Mouse (Mus musculus) heart, adult 2 months (tissue): ENCODE results near the gene Gpr3. TPM values are rescaled to one million over a fixed set of nuclear protein-coding genes. Genes with fewer than 3 reads are reported as not detected.

Experiments
- DNase-seq, 2 experiments: peaks; one replicate each; pipeline ENCODE4 v3.0.0; 2021
- H3K27ac ChIP-seq: fragments of 200-600 bp; 2 replicates; pipeline ENCODE4 v1.8.1; 2022
- H3K27me3 ChIP-seq: fragments of 200-500 bp; 2 replicates; pipeline ENCODE4 v1.6.1; 2012; ENCODE audit warnings: mild to moderate bottlenecking, low read length, inconsistent platforms, mixed read lengths; ENCODE audit not compliant: control insufficient read depth, insufficient read depth
- H3K36me3 ChIP-seq: fragments of 200-500 bp; 2 replicates; pipeline ENCODE4 v1.6.1; 2012; ENCODE audit warnings: low read length, inconsistent platforms; ENCODE audit not compliant: control insufficient read depth, insufficient read depth
- H3K4me1 ChIP-seq: fragments of 200-500 bp; 2 replicates; pipeline ENCODE4 v1.6.1; 2011; ENCODE audit warnings: low read length; ENCODE audit not compliant: control insufficient read depth, insufficient read depth
- H3K4me3 ChIP-seq: fragments of 200-600 bp; 2 replicates; pipeline ENCODE4 v1.8.1; 2022
- H3K79me2 ChIP-seq: fragments of 200-500 bp; replicated peaks from 2 replicates; pipeline ENCODE4 v1.6.1; 2012; ENCODE audit warnings: mild to moderate bottlenecking, inconsistent platforms, low read length, moderate library complexity, mixed read lengths; ENCODE audit not compliant: control insufficient read depth, insufficient read depth
- H3K9ac ChIP-seq: fragments of 200-500 bp; 2 replicates; pipeline ENCODE4 v1.6.1; 2012; ENCODE audit warnings: low read depth, mild to moderate bottlenecking, control low read depth, inconsistent platforms, low read length, mixed read lengths
- CTCF ChIP-seq: fragments of 200-600 bp; IDR thresholded peaks from 2 replicates; pipeline ENCODE4 v1.8.1; 2022; ENCODE audit warnings: antibody characterized with exemption, mild to moderate bottlenecking, moderate library complexity
- EP300 ChIP-seq: fragments of 200-500 bp; IDR thresholded peaks from 2 replicates; pipeline ENCODE4 v1.6.1; 2011; ENCODE audit warnings: low read depth, low read length, control low read depth; ENCODE audit not compliant: insufficient read depth
- POLR2A ChIP-seq: fragments of 200-500 bp; IDR thresholded peaks from 2 replicates; pipeline ENCODE4 v1.6.1; 2011; ENCODE audit warnings: mild to moderate bottlenecking, low read depth, low read length, control low read depth; ENCODE audit not compliant: insufficient read depth
- WGBS: fragments of 180-500 bp; shearing (Covaris S2); methylation state at CpG from one replicate; pipeline ENCODE4 v1.1.7; 2018; 5-methylcytosine and 5-hydroxymethylcytosine counted together
- intact Hi-C: fragments of 180-260 bp; cut with DNase I; formaldehyde crosslinking; loops from one replicate; pipeline ENCODE4 v1.15.1; 2025
- polyA plus RNA-seq: library from polyadenylated mRNA; depleted of rRNA; stranded (reverse); fragments of >200 nt; gene quantifications from 2 replicates; pipeline ENCODE4 v1.2.3, GENCODE M21; 2012
- total RNA-seq, 2 experiments: library from RNA; stranded (reverse); gene quantifications; 2 replicates each; pipeline ENCODE4 v1.2.3; 2021

The Gpr3 gene
- total and polyA plus RNA-seq, 3 experiments: 0.11 to 0.37 TPM; not detected in 1

GRCm38 (mm10) chr4:133196136-133196535 is 16.2 kb downstream of the Gpr3 start:
- no peak for DNase-seq
- Histone ChIP-seq H3K27ac (no peak overlapping the region), H3K4me3 (no peak overlapping the region), H3K36me3 (no peaks in the 10 kb centered on the region; the same call in 1 of the 2 replicates), H3K4me1 (peaks cover 8% of the 10 kb centered on the region), H3K9ac (no peak overlapping the region), H3K27me3 (no peaks in the 10 kb centered on the region), H3K79me2 (no peaks in the 10 kb centered on the region)
- 84% methylated on average over 2 of the region's 2 CpGs for WGBS
- intact Hi-C loops: loop anchor here (2.0 kb wide), 1 partner anchor 121 kb away; no protein-coding TSS in a partner anchor
- TF ChIP-seq EP300 (no peak), POLR2A (no peak), CTCF (no peak)

- Histone ChIP-seq H3K4me3 (no peak overlapping the region), H3K9ac (no peak overlapping the region), H3K79me2 (no peaks in the 10 kb centered on the region), H3K27ac (no peak overlapping the region), H3K4me1 (peaks cover 2% of the 10 kb centered on the region), H3K36me3 (peaks cover 3% of the 10 kb centered on the region), H3K27me3 (no peaks in the 10 kb centered on the region)
- WGBS: 44% methylated on average over 4 of the region's 4 CpGs
- no peak for DNase-seq
- no peak for TF ChIP-seq POLR2A
- no peak for TF ChIP-seq EP300
- TF ChIP-seq CTCF: no peak
- intact Hi-C loops: no loop called here
Measured at GRCm38 (mm10) chr4:133195014-133195413, 17.3 kb downstream of the Gpr3 start.

- DNase-seq: no peak
- H3K27me3 ChIP-seq: no peaks in the 10 kb centered on the region
- TF ChIP-seq EP300 (no peak), POLR2A (no peak), CTCF (no peak)
- intact Hi-C loops: no loop called here
- H3K9ac ChIP-seq: no peak overlapping the region
- peaks cover 3% of the 10 kb centered on the region for H3K36me3 ChIP-seq
- no peak overlapping the region for H3K4me3 ChIP-seq
- no peaks in the 10 kb centered on the region for H3K79me2 ChIP-seq
- H3K4me1 ChIP-seq: peaks cover 2% of the 10 kb centered on the region
- H3K27ac ChIP-seq: no peak overlapping the region
- 77% methylated on average over 9 of the region's 11 CpGs for WGBS
Measured at GRCm38 (mm10) chr4:133194482-133194881, 17.9 kb downstream of the Gpr3 start.

- DNase-seq: no peak
- peaks cover 15% of the 10 kb centered on the region for H3K36me3 ChIP-seq
- H3K4me3 ChIP-seq: no peak overlapping the region
- WGBS: 74% methylated on average over 10 of the region's 10 CpGs
- H3K9ac ChIP-seq: no peak overlapping the region
- H3K27ac ChIP-seq: no peak overlapping the region
- no peaks in the 10 kb centered on the region for H3K27me3 ChIP-seq
- peaks cover 3% of the 10 kb centered on the region for H3K79me2 ChIP-seq
- intact Hi-C loops: no loop called here
- H3K4me1 ChIP-seq: peaks cover 11% of the 10 kb centered on the region
- TF ChIP-seq CTCF: no peak
- TF ChIP-seq EP300: no peak
- no peak for TF ChIP-seq POLR2A
Measured at GRCm38 (mm10) chr4:133189396-133189795, 22.9 kb downstream of the Gpr3 start.

GRCm38 (mm10) chr4:133186856-133187255 is 25.5 kb downstream of the Gpr3 start:
- H3K4me3 ChIP-seq: no peak overlapping the region
- no peak for TF ChIP-seq POLR2A
- peak; percentile 51 for TF ChIP-seq CTCF
- intact Hi-C loops: no loop called here
- DNase-seq: no peak
- peaks cover 16% of the 10 kb centered on the region for H3K4me1 ChIP-seq
- H3K27ac ChIP-seq: no peak overlapping the region
- H3K27me3 ChIP-seq: no peaks in the 10 kb centered on the region
- peaks cover 28% of the 10 kb centered on the region for H3K36me3 ChIP-seq
- no peak overlapping the region for H3K9ac ChIP-seq
- H3K79me2 ChIP-seq: peaks cover 4% of the 10 kb centered on the region
- 81% methylated on average over 5 of the region's 5 CpGs for WGBS

GRCm38 (mm10) chr4:133185893-133186292 is 26.4 kb downstream of the Gpr3 start:
- DNase-seq: no peak
- TF ChIP-seq POLR2A (no peak), CTCF (no peak), EP300 (no peak)
- WGBS: 68% methylated on average over 8 of the region's 8 CpGs
- Histone ChIP-seq H3K79me2 (peaks cover 4% of the 10 kb centered on the region), H3K4me1 (peaks cover 16% of the 10 kb centered on the region), H3K36me3 (peaks cover 29% of the 10 kb centered on the region), H3K27ac (peak overlapping the region; percentile 57), H3K9ac (no peak overlapping the region), H3K4me3 (no peak overlapping the region), H3K27me3 (no peaks in the 10 kb centered on the region)
- intact Hi-C loops: no loop called here
